Mouse (Mus musculus) C2C12 (cell line): ENCODE results near the gene Iqsec1.

Experiments used
- CTCF ChIP-seq: IDR thresholded peaks from one replicate; pipeline ENCODE4 v1.5.1; 2011; ENCODE audit not compliant: control insufficient read depth, insufficient read depth, insufficient read length
- MAX ChIP-seq: IDR thresholded peaks from one replicate; pipeline ENCODE4 v1.6.1; 2011; ENCODE audit warnings: mild to moderate bottlenecking, control low read depth
- MYOD1 ChIP-seq: IDR thresholded peaks from one replicate; pipeline ENCODE4 v1.6.1; 2011; ENCODE audit warnings: low read depth; ENCODE audit not compliant: control insufficient read depth, insufficient read length

GRCm38 (mm10) chr6:90789520-90789919 lies 199.0 kb downstream of the Iqsec1 start:
- TF ChIP-seq CTCF (no peak), MYOD1 (no peak), MAX (no peak)
